Mouse (Mus musculus) brain, embryonic 14.5 days (tissue): ENCODE measurements around the gene Lrig1. TPM values are rescaled to one million over a fixed set of nuclear protein-coding genes. Genes with fewer than 3 reads are reported as not detected.

Source experiments
- DNase-seq: peaks from one replicate; pipeline ENCODE4 v3.0.0-alpha.2; 2011; ENCODE audit warnings: low read depth
- CTCF ChIP-seq: fragments of 200-500 bp; IDR thresholded peaks from 2 replicates; pipeline ENCODE4 v1.5.1; 2012; ENCODE audit warnings: inconsistent platforms, mild to moderate bottlenecking, moderate library complexity, borderline replicate concordance; ENCODE audit not compliant: insufficient read depth, insufficient read length; ENCODE audit errors: extremely low read depth
- POLR2A ChIP-seq: fragments of 200-500 bp; IDR thresholded peaks from 2 replicates; pipeline ENCODE4 v1.6.1; 2012; ENCODE audit warnings: mild to moderate bottlenecking, inconsistent platforms, borderline replicate concordance; ENCODE audit not compliant: poor library complexity, insufficient read depth, insufficient read length, severe bottlenecking; ENCODE audit errors: extremely low read depth
- polyA plus RNA-seq: library from polyadenylated mRNA; depleted of rRNA; stranded (reverse); fragments of >200 nt; gene quantifications from 2 replicates; pipeline ENCODE4 v1.2.3, GENCODE M21; 2012

Lrig1 gene
- polyA plus RNA-seq, 1 experiment, result 39.1 TPM

DNA sequence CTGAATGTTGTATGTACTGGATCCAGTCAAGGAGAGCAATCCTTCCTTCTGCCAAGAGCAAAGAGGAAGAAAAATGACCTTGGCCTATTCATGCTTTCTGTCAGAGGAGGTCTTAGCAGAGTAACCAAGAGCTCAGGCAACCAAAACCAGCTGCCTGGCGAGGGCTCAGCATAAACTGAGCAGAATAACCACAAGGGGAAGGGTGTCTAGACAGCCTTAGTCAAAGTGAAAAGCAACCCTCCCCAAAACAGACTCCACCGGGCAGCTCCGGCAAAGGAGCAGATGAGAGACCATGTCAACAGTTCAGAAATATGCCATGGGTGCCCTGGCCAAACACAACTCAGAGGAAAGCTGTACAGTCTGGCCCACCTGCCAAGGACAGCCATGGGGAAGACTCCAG, 16.3 kb downstream of the Lrig1 start:
- no peak for TF ChIP-seq POLR2A
- TF ChIP-seq CTCF, result no peak
- no peak for DNase-seq

- no peak for TF ChIP-seq CTCF
- no peak for TF ChIP-seq POLR2A
- peak; percentile 57 for DNase-seq
These were observed 17.7 kb downstream of the Lrig1 start for GRCm38 (mm10) chr6:94682270-94682618.

- DNase-seq, result peak; percentile 72
- TF ChIP-seq POLR2A (no peak), CTCF (no peak)
These were observed 18.3 kb downstream of the Lrig1 start for GRCm38 (mm10) chr6:94681446-94682269.

- no peak for DNase-seq
- TF ChIP-seq POLR2A (no peak), CTCF (no peak)
These were observed 19.1 kb downstream of the Lrig1 start for GRCm38 (mm10) chr6:94680760-94681445.

DNA sequence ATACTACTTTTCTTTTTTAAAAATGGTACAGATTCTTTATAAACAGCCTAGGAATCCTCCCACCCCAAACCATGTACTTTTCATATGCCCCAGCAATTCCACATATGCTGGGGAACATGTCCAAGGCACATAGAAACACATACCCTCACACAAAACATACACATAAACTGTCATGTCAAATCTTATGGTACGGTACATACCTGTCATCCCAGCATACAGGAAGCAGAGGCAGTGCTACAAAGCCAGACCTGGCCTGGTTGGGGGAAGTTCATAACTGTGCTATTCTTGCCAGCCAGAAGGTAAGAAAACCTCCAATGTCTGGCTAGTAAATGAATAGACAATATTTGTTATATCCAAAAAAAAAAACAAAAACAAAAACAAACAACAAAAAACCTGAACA, 20.7 kb downstream of the Lrig1 start:
- no peak for DNase-seq

GRCm38 (mm10) chr6:94678377-94679164, 21.4 kb downstream of the Lrig1 start:
- peak; percentile 72 for DNase-seq
- TF ChIP-seq CTCF, result no peak
- TF ChIP-seq POLR2A, result no peak

More for the DNA sequence above, 20.7 kb downstream of the Lrig1 start:
- TF ChIP-seq POLR2A (no peak), CTCF (no peak)

- no peak for DNase-seq
- no peak for TF ChIP-seq POLR2A
- TF ChIP-seq CTCF, result no peak
These were observed 22.5 kb downstream of the Lrig1 start for GRCm38 (mm10) chr6:94677448-94677847.

- TF ChIP-seq CTCF, result no peak
- TF ChIP-seq POLR2A, result no peak
- DNase-seq, result no peak
These were observed 23.1 kb downstream of the Lrig1 start for GRCm38 (mm10) chr6:94676840-94677239.

DNA sequence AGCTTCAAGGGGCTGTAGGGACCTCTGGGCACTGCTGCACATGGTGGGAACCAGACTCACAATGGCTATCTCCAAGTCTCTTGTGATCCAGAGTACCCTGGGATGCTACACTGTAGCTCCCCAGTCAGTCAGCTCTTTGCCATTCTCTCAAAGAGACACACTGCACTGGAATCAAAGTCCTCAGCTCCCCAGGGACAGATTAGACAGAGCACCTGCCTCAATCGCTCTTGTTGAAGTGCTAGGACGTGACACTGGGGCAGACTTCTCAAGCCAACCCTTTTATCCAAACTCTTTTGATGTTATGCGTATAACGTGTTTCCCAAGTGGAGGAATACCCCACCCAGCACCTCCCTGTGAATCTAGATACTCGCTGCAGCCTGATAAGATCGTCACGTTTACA, 23.7 kb downstream of the Lrig1 start:
- TF ChIP-seq CTCF, result no peak
- no peak for TF ChIP-seq POLR2A
- DNase-seq, result no peak

- DNase-seq, result no peak
- TF ChIP-seq POLR2A, result no peak
- TF ChIP-seq CTCF, result no peak
These were observed 27.5 kb downstream of the Lrig1 start for GRCm38 (mm10) chr6:94672426-94672825.

DNA sequence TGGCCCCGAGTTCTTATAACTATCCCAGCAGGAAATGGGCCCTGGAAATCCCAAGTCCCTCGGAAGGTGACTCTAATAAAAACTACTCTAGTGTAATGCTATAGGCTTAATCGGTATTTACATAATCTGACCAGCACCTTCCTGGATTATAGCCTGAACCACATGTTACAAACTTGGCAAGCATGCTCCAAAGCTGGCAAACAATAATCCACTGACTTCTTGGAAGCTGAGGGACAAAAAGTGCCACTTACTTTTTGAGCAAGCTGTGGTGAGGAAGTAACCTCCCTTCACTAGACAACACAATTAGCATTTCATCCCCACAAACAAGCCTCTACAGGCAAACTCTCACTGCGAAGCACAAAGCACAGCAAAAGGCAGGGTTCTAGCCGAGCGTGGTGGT, 30.6 kb downstream of the Lrig1 start:
- no peak for TF ChIP-seq POLR2A
- TF ChIP-seq CTCF, result no peak

More for the DNA sequence above, 30.6 kb downstream of the Lrig1 start:
- peak; percentile 56 for DNase-seq
